Mouse (Mus musculus) forebrain, embryonic 16.5 days (tissue): ENCODE results near the gene Nbr1. TPM values are rescaled to one million over a fixed set of nuclear protein-coding genes. Genes with fewer than 3 reads are reported as not detected.
"Not testable (repeated sequence)": the region's sequence is repeated elsewhere in the genome, so short reads cannot be mapped to it uniquely, and the experiment has no call there.

Source experiments
- ATAC-seq: fragments of 200-750 bp; cut with Nextera tagmentation; 2 replicates; pipeline ENCODE4 v1.8.0; 2017; ENCODE audit warnings: mild to moderate bottlenecking, moderate library complexity
- H3K27ac ChIP-seq: fragments of 300-500 bp; sonication (generic); 2 replicates; pipeline ENCODE4 v1.5.1; 2014; ENCODE audit warnings: low read length, control low read depth
- H3K27me3 ChIP-seq: fragments of 300-500 bp; sonication (generic); replicated peaks from 2 replicates; pipeline ENCODE4 v1.6.1; 2014; ENCODE audit warnings: low read length; ENCODE audit not compliant: control insufficient read depth, insufficient read depth
- H3K36me3 ChIP-seq: fragments of 300-500 bp; sonication (generic); 2 replicates; pipeline ENCODE4 v1.6.1; 2014; ENCODE audit not compliant: control insufficient read depth, insufficient read depth
- H3K4me1 ChIP-seq: fragments of 300-500 bp; sonication (generic); replicated peaks from 2 replicates; pipeline ENCODE4 v1.6.1; 2014; ENCODE audit warnings: low read length; ENCODE audit not compliant: control insufficient read depth, insufficient read depth
- H3K4me2 ChIP-seq: fragments of 300-500 bp; sonication (generic); 2 replicates; pipeline ENCODE4 v1.6.1; 2014; ENCODE audit warnings: mild to moderate bottlenecking, low read length, control low read depth
- H3K4me3 ChIP-seq: fragments of 300-500 bp; sonication (generic); replicated peaks from 2 replicates; pipeline ENCODE4 v1.5.1; 2014; ENCODE audit warnings: mild to moderate bottlenecking, low read length, control low read depth
- H3K9ac ChIP-seq: fragments of 300-500 bp; sonication (generic); replicated peaks from 2 replicates; pipeline ENCODE4 v1.6.1; 2014; ENCODE audit warnings: low read depth, low read length, control low read depth
- H3K9me3 ChIP-seq: fragments of 300-500 bp; sonication (generic); 2 replicates; pipeline ENCODE4 v1.6.1; 2016; ENCODE audit warnings: low read length; ENCODE audit not compliant: control insufficient read depth
- WGBS: fragments of 180-500 bp; shearing (Covaris S2); extraction: QIAGEN DNeasy Blood & Tissue Kit; methylation state at CpG from one replicate; pipeline ENCODE4 v1.1.7; 2014; 5-methylcytosine and 5-hydroxymethylcytosine counted together
- polyA plus RNA-seq: library from polyadenylated mRNA; unstranded; fragments of >200 nt; fragmentation: Nextera tagmentation; extraction: Ambion mirVana; gene quantifications from 2 replicates; pipeline ENCODE4 v1.2.1, GENCODE M21; 2015

The Nbr1 gene
- polyA plus RNA-seq, 1 experiment from 2014 or later, result 126 TPM

DNA sequence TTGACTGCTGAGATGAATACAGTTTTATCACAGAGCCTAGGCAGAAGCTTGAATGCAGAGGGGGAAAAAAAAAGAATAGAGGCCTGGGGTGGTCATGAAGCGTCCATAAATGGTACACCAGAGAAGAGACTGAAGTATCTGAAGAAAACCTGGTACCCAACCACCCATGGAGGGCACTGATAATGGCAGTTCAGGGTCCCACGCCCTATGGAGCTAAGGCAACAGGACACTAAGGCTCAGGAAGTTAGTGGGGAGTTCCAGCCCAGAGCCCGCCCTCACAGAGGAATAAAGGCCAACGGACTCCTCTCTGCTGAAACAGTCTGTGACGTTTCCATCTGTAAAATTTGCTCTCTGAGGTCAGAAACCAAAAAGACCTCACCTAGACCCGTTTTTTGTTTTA, 63.4 kb downstream of the Nbr1 start:
- Histone ChIP-seq H3K4me2 (no peak overlapping the region), H3K9me3 (no peaks in the 10 kb centered on the region), H3K27ac (no peak overlapping the region), H3K4me3 (no peak overlapping the region), H3K36me3 (no peaks in the 10 kb centered on the region), H3K9ac (no peak overlapping the region), H3K27me3 (no peaks in the 10 kb centered on the region), H3K4me1 (peaks cover 27% of the 10 kb centered on the region)
- WGBS, result 86% methylated on average over 6 of the region's 6 CpGs
- no peak for ATAC-seq

DNA sequence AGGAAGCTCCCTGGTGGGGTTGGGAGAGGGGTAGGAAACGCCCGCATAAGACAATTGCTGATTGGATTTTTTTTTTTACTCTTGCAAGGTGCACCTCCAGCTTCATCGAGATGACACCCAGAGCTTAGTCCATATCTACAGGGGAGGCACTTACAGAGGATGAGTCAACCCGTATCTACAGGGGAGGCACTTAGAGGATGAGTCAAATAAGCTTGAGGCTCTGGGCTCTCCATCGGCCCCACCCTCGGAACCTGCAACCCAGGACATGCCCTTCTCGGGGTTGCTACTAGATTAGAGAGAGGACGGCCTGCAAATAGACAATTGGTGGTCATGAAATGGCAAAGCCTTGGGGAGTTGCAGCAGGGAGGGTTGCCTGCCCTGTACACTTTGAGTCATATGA, 64.2 kb downstream of the Nbr1 start:
- no peaks in the 10 kb centered on the region for H3K9me3 ChIP-seq
- WGBS, result 96% methylated on average over 8 of the region's 8 CpGs
- no peak for ATAC-seq
- no peaks in the 10 kb centered on the region for H3K36me3 ChIP-seq
- no peaks in the 10 kb centered on the region for H3K27me3 ChIP-seq
- H3K4me3 ChIP-seq, result no peak overlapping the region
- no peak overlapping the region for H3K9ac ChIP-seq
- H3K4me2 ChIP-seq, result no peak overlapping the region
- H3K27ac ChIP-seq, result 0 out of 2 replicates have a peak overlapping the region, but pooled peaks have one; percentile 6
- peaks cover 27% of the 10 kb centered on the region for H3K4me1 ChIP-seq

DNA sequence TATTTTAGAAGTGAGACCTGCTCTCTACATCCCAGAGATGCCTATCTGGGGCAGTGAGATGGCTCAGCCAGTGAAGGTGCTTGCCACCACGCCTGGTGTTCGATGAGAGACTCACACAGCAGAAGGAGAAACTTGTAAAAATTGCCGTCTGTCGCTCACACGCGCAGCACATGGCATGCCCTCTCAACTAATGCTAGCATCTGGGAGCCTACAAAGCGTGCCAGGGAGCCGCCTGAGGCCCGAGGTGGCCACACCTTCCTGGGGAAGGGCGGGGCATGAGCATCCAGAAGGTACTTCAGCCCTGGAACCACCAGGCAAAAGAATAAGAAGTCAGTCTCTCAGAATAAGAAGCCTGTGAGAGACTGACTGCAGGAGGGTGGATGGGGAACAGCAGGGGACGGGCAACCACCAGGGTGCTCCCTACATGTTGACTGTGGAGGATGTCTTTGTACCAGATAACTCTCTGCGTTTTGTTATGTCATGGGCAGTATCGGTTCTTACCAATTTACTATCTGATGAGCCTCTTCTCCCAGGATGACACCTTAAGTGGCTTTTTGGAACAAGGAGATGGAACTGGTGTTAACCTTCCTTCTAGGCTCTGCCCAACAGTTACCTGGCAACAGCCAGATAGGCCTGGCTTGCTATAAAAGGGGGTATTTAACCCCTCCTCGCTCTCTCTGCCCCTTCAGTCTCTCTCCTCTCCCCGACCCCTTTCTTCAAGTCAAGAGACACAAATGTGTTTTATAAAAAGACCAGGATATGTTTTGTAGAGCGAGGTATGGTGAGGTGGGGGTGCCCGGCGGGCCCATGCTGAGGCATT, 65.2 kb downstream of the Nbr1 start:
- WGBS, result 16% methylated on average over 18 of the region's 18 CpGs
- peak; percentile 75 for ATAC-seq
- H3K4me3 ChIP-seq, result no peak overlapping the region; the same call in 1 of the 2 replicates
- no peaks in the 10 kb centered on the region for H3K9me3 ChIP-seq
- no peaks in the 10 kb centered on the region for H3K36me3 ChIP-seq
- peak overlapping the region; percentile 79 for H3K27ac ChIP-seq
- H3K27me3 ChIP-seq, result no peaks in the 10 kb centered on the region
- peak overlapping the region; percentile 33 for H3K4me2 ChIP-seq
- peak overlapping the region; percentile 39; the same call in 1 of the 2 replicates for H3K9ac ChIP-seq
- peaks cover 27% of the 10 kb centered on the region for H3K4me1 ChIP-seq

DNA sequence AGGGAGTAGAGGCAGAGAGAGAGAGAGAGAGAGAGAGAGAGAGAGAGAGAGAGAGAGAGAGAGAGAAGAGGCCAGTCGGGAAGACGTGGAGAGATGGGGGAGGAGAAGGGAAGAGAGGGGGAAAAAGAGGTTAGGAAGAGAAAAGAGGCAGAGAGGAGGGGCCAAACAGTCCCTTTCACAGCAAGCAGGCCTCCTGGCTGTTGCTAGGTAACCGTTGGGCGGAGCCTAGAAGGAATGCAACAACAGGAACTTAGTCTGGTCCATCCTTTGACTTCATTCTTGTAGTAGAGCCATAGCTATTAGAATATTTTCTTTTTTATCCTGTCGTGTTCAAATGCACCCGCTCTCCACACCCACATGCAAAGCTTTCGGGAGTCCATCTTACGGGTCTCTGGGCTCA, 65.9 kb downstream of the Nbr1 start:
- H3K9ac ChIP-seq, result no peak overlapping the region
- H3K9me3 ChIP-seq, result no peaks in the 10 kb centered on the region
- ATAC-seq, result peak; percentile 68

DNA sequence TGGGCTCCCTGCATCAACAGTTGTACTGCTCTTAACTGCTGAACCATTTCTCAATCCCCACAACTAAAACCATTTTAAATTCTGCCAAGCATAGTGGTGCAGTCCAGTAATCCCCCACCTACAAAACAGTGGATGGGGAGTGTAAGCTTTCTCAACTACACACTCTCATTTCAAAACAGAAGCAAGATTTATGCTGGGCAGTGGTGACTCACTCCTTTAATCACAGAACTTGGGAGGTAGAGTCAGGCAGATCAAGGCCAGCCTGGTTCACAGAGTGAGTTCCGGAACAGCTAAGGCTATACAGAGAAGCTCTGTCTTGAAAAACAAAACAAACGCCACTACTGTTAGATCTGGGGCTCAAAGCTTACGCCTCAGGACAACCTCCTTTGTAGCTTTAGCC, 66.6 kb downstream of the Nbr1 start:
- ATAC-seq, result no peak
- H3K27me3 ChIP-seq, result no peaks in the 10 kb centered on the region
- 54% methylated on average over 3 of the region's 3 CpGs for WGBS
- H3K4me3 ChIP-seq, result no peak overlapping the region
- no peaks in the 10 kb centered on the region for H3K9me3 ChIP-seq
- no peak overlapping the region for H3K4me2 ChIP-seq
- peaks cover 27% of the 10 kb centered on the region for H3K4me1 ChIP-seq
- H3K36me3 ChIP-seq, result no peaks in the 10 kb centered on the region
- no peak overlapping the region for H3K27ac ChIP-seq
- H3K9ac ChIP-seq, result no peak overlapping the region

More for the DNA sequence above, 65.9 kb downstream of the Nbr1 start:
- WGBS, result 2% methylated on average over 8 of the region's 8 CpGs
- Histone ChIP-seq H3K4me2 (peak overlapping the region; percentile 33), H3K36me3 (no peaks in the 10 kb centered on the region), H3K27ac (peak overlapping the region; percentile 79), H3K27me3 (no peaks in the 10 kb centered on the region), H3K4me1 (peaks cover 27% of the 10 kb centered on the region), H3K4me3 (no peak overlapping the region)

DNA sequence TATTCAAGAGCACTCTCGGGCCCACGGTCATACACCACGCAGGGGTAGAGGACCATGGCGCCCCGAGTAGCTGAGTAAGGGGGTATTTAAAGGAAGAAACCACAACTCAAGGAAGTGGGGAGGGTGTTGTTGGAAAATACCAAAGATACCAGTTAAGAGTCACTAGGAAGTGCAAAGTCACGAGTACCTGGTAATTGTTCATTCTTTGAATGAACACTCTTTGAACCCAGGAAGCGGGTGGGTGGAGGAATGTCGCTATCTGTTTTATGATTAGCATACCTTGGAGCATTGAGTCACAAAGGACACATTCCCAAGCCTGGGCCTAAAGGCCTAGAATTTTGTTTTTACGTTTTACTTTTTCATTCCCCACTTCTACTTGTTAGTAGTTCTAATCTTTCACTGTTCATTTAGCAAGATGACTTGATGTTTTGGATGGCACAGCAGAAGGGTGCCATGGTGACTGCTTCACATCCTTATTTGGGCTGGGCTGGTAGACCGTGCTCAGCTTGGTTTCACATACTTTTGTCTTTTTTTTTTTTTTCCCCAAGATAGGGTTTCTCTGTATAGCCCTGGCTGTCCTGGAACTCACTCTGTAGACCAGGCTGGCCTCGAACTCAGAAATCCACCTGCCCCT, 68.2 kb downstream of the Nbr1 start:
- H3K4me1 ChIP-seq, result peaks cover 21% of the 10 kb centered on the region
- H3K27ac ChIP-seq, H3K4me3 ChIP-seq, H3K27me3 ChIP-seq, H3K9me3 ChIP-seq, H3K36me3 ChIP-seq, H3K9ac ChIP-seq, H3K4me2 ChIP-seq, ATAC-seq: not testable (repeated sequence)
- 93% methylated on average over 11 of the region's 11 CpGs for WGBS

DNA sequence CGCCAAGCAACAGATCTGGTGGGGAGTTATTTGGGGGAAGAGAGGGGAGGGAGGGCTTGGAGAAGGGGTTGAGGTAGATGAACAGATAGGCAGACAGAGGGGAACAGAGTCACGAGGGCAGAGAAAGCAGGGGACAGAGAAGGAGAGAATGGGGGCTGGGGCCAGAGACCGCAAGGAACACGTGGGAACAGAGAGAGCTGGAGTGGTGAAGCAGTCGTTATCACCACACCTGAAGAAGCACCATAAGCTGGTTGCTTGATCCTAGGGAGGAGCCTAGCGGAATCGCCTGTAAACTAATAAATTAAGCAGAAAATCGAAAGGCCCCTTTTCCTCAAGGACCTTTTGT, 74.7 kb downstream of the Nbr1 start:
- H3K9ac ChIP-seq, result peak overlapping the region; percentile 60
- WGBS, result 5% methylated on average over 8 of the region's 8 CpGs
- H3K4me3 ChIP-seq, result peak overlapping the region; percentile 46
- H3K27ac ChIP-seq, result peak overlapping the region; percentile 90
- H3K27me3 ChIP-seq, result no peaks in the 10 kb centered on the region
- ATAC-seq, result peak; percentile 19
- H3K9me3 ChIP-seq, result no peaks in the 10 kb centered on the region
- H3K4me1 ChIP-seq, result peaks cover 10% of the 10 kb centered on the region
- H3K4me2 ChIP-seq, result peak overlapping the region; percentile 81
- no peaks in the 10 kb centered on the region for H3K36me3 ChIP-seq

DNA sequence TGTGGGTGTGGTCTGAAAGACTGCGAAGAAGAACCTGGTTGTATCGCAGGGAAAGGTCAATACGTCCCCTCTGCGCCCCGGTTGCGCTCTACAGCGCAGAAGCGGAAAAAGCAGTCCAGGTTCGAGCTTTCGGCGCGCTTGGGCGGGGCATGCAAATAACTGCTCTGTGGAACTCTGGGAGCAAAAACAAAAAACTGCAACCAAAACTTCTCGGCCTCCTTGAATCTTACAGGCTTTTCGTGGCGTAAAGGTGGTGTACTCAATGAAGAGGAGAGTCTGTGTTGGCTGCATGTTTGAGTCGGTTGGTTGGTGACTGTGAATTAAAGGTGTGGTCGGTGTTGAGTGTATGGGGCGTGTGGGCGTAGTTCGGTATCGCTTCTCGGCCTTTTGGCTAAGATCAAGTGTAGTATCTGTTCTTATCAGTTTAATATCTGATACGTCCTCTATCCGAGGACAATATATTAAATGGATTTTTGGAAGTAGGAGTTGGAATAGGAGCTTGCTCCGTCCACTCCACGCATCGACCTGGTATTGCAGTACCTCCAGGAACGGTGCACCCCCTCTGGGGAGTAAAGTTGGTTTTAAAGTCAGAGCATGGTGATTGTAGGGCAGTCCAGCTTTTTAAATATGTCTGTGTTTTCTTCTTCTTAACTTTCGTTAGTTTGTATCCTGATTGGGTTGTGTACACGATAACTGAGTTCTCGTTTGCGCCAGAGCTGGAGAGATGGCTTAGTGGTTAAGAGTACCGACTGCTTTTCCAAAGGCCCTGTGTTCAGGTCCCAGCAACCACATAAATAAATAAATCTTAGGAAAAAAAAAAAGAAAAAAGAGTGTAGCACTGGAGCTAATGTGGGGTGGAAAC, 75.3 kb downstream of the Nbr1 start, which contains the start of gene Rdm1:
Gene Rdm1 (plus strand): TSS at position 201 of the 862 bp plus-strand sequence.
- no peaks in the 10 kb centered on the region for H3K36me3 ChIP-seq
- peak within 1 kb of the TSS; percentile 81 for H3K4me2 ChIP-seq
- H3K4me3 ChIP-seq, result peak within 1 kb of the TSS; percentile 73
- H3K9me3 ChIP-seq, result no peaks in the 10 kb centered on the region
- peak within 1 kb of the TSS; percentile 66 for H3K9ac ChIP-seq
- H3K27me3 ChIP-seq, result no peaks in the 10 kb centered on the region
- peak within 1 kb of the TSS; percentile 90 for H3K27ac ChIP-seq
- peaks cover 10% of the 10 kb centered on the region for H3K4me1 ChIP-seq
- ATAC-seq, result peak; percentile 89
- 0% methylated on average over 32 of the region's 34 CpGs for WGBS
